Mouse (Mus musculus): ENCODE data around the gene Mypn.
A peak's percentile ranks its signal among the peaks of the same experiment; 100 is the strongest.

Mypn gene

DNA sequence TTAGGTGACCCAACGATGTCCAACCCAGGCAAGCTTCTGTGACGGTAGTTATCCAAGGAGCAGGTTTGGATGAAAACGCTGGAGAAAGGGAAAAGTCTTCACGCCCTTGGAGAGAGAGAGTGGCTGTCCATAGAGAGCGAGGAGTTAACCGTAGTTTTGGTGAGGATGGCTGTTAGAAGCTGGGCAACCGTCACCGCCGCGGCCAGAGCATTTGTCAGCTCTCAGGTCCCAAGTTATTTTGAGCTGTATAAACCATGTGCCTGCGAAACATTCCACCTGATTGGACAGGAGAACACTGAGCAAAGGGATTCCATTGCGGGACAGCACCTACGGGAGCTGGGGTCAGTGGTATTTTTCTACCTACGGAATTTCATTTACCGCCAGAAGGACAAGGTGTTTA, at the start of gene Mypn:
Mypn (minus strand) TSS at position 225 of the 400 bp plus-strand sequence.
- no peak for DNase-seq (ENCODE audit: low spot score)

DNA sequence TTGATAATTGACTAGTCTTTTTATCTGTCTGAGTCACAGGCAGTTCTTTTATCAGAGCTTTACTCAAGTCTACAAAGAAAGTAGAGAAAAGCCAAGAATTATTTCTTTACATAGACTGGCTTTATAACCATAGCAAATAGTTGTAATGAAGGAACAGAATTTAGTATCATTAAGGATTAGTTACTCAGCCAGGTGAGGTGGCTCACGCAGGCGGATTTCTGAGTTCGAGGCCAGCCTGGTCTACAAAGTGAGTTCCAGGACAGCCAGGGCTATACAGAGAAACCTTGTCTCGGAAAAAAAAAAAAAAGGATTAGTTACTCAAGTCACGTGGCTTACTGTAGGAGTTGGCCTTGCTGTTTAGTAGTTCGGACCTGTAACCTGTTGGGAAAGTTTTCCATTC, 44.7 kb upstream of the Mypn start:
- no peak for DNase-seq (ENCODE audit: low spot score)

DNA sequence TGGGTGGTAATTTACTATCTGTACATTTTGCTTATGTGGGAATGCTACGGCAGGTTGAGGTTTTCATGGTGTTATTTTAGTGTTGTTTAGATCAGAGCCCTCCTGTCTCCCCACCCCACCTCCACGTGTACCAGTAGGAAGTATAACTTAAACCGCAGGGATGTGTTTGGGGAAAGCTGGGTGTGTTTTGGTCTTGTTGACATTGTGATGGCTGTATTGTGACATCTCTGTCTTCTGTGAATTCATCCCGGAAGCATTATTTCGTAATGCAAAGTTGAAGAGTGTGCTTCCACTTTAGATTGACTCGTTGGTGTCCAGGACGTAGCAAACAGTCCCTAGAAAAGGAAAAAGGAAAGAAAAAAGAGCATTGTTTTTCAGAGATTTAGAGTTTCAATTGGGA, 43.7 kb upstream of the Mypn start:
- DNase-seq (ENCODE audit: low spot score), result no peak

DNA sequence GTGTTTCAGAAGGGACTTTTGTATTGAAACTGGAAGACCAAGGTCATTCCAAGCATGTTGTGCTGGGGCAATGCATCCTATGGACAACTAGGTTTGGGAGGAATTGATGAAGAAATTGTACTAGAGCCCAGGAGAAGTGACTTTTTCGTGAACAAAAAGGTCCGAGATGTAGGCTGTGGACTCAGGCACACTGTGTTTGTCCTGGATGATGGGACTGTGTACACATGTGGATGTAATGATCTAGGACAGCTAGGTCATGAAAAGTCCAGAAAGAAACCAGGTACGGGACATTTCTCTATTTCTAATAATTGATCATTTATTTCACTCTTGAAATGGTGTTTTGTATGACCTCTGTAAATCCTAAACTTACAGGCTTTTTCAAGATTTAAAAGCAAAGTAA, 42.1 kb upstream of the Mypn start:
- no peak for DNase-seq (ENCODE audit: low spot score)

DNA sequence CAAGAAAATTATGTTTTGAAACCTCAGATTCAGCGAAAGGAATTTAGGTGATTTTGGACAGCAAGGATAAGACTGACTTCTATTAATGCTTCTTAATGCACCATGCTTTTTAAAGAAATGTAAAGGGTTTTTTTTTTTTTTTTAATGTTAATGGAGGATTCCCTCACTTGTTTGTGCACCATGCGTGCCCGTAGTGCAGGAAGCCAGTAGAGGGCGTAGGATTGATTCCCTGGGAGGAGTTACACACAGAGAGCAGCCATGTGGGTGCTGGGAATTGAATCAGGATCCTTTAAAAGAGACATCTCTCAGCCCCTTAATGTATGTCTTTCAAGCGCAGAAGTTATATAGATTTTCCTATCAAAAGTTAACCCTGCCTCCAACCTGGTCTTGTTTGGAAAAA, 41.0 kb upstream of the Mypn start:
- no peak for DNase-seq (ENCODE audit: low spot score)

DNA sequence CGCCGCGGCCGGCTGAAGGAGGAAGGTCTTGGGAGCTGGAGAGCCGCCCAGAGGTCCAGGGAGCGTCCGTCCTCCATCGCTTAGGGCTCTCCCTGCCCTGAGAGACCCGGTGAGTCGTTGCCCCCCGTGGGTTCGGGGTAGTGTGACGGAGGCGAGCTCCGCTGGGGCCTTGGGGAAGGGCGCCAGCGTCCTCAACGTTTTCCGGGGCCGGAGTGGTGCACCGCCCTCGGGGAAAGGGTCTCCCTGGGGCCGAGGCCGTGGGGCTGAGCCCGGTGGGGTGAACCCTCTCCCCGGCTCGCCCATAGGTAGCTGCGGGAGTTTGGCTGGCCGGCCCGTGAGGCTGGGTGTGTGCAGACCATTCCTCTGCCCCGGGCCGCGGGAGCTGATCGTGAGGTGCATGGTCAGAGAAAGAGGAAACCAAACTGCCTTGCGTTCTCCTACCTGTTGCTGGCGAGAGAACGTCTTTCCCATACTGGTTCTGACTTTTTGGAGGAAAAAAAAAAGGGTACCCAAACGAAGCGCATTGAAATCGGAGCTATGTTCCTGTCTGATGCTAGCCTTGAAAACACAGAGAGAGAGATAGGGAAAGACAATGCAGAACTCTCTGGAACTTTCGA, 40.4 kb upstream of the Mypn start:
- no peak for DNase-seq (ENCODE audit: low spot score)

DNA sequence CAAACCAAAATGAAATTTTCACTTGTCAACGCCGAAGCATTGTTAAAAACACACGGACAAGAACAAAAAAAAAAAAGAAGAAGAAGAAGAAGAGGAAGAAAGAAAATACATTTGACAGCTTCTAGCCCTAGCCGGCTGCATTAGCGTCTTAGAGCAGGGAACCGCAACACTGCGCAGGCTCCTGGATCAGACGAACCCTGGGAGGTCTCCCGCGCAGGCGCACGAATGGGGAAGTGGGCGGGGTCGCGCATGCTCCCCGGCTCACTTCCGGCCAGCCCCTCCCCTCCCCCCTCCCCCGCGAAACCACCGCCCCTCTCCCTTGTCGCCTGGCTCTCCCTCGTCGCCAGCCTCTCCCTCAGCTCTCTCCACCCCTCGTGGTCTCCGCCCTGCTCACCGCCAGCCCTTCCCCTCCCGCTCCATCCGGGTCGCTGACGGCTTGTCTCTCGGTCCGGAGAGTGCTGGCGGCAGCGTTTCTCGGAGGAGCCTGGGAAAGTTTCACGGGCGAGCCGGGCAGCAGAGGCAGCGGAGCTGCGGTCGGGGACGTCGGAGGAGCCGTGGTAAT, 39.8 kb upstream of the Mypn start, which contains the start of gene Herc4:
Herc4 (plus strand) TSS at position 318 of the 562 bp plus-strand sequence.
- peak; percentile 95 for DNase-seq (ENCODE audit: low spot score)

DNA sequence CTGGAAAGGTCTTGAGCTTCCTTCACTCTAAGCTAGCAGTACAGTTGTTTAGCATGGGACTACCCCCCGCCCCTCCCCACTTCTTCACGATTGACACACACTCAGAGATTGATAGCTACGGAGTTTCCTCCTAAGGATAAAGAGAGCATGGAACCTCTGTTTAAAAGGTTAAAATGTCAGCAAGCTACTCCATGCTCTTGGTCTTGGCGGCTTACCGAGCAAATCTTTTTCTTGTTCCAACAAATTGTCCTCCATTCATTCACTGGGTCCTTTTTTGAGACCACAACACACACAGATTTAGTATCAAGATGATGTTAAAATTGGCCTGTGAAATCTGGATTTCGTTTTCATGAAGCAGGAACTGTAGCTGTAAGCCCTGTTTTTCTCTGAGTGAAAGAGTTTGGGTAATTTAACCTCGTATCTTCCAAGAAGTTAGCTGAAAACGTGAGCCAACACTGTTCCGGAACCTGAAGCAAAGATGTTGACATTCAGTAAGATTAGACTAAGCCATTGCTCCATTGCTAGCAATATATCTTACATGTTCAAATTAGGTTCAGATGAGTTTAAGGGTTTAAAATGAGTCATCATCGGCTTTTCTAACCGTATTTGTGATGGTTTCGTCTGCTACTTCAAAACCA, 39.2 kb upstream of the Mypn start:
- no peak for DNase-seq (ENCODE audit: low spot score)

DNA sequence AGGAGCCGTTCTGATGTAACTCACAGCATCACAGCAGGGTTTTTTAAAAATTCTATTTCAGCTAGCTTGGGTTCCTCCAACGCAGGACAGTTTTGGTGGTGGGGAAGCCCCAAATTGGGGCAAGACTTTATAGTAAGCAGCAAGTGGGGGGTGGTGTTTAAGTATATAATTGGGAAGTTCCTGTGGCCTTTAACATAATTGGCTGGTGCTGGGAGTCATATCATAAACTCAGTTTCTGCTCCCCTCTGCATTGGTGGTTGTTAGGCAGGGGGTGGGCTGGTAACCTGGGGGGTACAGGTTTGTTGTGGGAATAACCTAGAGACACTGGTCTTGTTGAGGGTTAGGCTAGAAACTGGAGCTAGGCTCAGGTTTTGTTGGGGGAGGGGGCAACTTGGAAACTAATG, 37.1 kb upstream of the Mypn start:
- no peak for DNase-seq (ENCODE audit: low spot score)

DNA sequence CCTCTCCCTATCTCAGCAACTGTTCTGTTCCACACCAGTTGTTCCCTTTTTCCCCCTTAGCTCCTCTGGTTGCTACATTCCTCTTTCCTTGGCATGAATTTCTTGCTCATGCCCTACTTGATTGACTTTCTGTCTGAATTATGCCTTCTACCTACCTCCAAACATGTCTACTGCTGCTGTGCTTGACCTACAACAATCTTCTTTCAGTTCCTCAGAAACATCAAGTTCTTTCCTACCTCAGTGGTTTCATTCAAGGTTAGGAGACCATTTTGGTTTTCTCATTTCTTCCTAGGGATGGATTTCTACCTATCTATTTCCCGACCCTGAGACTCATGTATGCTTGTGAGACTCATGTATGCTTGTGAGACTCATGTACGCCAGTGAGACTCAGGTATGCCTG, 36.1 kb upstream of the Mypn start:
- no peak for DNase-seq (ENCODE audit: low spot score)

DNA sequence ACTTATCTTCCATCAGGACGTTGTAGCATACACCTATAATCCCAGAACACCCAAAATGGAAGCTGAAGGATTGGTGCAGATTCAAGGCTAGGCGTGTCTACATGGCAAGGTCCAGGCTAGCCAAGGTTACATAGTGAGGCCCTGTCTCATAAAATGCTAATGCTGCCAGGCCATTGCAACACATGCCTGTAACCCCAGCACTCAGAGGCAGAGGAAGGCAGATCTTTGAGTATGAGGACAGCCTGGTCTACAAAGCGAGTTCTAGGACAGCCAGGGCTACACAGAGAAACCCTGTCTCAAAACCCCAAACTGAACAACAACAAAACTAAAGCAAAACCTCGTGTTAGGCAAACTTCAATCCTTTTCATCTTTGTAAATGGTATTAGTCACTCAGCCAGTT, 34.3 kb upstream of the Mypn start:
- DNase-seq (ENCODE audit: low spot score), result no peak

DNA sequence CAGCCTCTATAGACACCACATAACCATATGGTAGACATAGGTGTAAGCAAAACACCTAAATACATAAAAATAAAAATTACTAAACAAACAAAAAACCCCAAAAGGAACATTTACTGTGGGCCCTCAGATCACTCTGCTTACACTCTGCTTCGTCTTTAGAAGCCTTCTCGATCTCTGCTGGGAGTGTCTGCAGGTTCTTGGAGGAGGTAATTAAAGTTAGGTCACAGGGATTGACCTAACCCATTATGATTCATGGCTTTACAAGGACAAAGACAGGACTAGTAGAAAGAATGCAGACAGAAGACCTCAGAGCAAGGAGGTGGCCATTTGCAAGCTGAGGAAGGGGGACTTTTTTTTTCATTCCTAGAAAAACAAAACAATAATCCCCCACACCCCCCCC, 33.5 kb upstream of the Mypn start:
- DNase-seq (ENCODE audit: low spot score), result no peak

DNA sequence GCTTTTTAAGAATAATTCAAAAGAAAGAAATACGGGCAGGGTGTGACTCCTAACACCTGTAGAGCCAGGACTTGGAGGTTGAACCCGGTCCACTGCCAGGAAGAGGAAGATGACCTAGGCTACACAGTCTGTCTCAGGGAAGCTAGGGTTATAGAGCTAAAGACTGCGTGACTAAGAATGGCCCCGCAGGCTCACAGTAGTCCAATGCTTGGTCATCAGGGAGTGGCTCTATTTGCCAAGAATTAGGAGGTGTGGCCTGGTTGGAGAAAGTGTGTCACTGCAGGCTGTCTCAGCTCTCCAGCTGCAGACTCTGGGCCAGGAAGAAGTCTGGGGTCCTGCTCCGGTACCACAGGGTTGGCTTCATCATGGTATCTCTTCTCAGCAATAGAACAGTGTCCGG, 32.9 kb upstream of the Mypn start:
- DNase-seq (ENCODE audit: low spot score), result no peak

DNA sequence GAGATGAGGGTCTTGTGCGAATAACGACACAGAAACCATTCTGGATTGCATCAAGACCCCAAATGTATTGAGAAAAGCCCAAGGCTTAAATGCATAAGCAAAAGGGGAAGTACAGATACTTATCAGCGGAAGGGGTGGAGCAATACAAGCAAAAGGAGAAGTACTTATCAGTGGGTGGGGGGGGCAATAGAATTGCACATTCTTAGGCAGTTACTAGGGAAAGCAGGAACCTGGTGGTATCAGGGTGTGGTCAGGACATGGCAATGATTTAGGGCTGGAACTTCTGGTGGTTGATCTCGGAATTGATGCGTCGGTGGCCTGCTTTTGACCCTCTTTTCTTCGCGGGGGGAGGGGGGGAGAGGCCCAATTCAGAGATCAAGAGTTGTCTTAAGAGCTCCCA, 32.1 kb upstream of the Mypn start:
- DNase-seq (ENCODE audit: low spot score), result no peak

DNA sequence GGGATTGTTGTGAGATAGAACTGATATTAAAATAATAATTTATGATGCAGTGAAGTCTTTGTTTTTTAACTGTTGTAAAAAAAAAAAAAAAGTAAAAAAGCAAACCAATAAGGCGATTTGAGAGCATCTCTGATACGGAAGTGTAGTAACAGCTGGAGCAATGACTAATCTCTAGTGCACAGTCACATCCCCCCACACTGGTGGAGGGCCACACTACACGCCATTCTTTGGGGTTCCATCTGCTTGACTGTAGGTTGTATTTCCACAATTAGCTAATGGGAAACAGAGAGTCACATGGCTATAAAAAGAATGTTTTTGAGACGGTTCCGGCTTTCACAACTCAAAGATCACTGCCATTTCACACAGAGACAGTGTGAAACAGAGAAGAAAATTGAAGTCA, 30.4 kb upstream of the Mypn start:
- DNase-seq (ENCODE audit: low spot score), result no peak

DNA sequence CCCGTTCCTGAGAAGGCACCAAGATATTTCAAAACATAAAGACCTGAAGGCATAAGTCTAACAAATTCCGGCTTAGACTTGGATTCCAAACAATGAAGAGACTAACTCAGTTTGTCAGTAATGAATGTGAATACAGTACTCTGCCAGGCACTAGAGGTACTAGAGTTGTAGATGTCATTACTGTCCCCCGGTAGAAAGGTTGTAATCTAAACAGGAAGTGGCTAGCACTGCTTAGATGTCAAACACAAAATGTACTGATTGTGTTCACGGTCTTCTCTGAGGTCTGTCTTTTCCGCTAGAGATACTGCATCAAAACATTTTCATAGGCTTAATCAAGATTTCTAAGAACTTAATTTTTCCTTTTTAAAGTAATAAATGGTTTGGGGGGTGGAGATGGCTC, 27.9 kb upstream of the Mypn start:
- DNase-seq (ENCODE audit: low spot score), result no peak

DNA sequence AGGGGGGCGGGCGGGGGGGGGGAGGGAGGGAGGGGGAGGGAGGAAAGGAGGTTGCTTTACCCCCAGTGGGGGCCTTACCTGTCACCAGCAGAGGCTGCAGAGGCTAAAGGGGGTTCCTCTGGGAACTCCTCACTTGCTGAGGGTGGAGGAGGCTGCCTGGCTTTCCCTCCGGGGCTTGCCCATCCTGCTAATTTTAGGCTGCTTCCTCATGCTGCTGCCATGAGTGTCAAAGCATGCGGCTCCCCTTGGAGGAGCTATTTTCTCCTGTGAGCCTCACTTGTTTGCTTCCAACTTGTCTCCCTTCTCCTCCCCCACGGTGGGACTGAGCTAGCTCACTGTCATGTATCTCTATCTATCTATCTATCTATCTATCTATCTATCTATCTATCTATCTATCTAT, 27.1 kb upstream of the Mypn start:
- no peak for DNase-seq (ENCODE audit: low spot score)

DNA sequence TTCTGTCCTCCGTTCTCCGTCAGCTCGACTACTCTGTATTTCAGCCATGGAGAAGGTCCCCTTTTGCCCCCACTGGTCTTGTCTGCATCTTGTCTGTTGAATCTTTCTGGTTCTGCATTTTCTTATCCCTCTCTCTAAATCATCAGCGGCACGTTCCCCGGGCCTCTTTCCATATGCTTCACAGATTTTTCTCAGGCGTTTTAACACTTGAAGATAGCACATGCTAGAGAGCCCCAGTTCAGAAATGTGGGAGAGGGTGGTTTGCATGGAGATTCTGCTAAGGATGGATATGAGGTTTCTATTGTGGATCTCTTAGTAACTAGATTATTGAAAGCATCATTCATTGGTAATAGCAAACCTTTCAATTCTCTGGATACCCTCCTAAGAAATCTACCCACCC, 26.5 kb upstream of the Mypn start:
- DNase-seq (ENCODE audit: low spot score), result no peak

DNA sequence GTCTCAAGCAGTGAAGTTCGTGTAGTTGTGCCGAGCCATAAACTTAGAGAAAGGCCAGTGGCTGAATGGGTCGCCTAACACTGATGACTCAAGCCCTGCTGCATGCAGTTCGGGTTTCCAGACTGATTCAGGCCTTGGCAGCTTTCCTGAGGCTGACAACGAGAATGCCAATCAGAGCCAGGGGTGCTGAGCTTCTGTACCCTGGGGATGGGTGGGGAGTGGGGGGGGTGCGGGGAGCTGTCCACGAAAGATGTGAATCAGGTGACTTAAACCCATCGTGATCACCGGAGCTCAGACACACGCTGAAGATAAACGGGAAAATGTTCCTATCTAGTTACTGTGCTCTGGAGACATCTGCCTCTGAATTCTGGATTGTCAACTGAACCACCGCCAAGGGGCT, 20.6 kb upstream of the Mypn start:
- DNase-seq (ENCODE audit: low spot score), result no peak

DNA sequence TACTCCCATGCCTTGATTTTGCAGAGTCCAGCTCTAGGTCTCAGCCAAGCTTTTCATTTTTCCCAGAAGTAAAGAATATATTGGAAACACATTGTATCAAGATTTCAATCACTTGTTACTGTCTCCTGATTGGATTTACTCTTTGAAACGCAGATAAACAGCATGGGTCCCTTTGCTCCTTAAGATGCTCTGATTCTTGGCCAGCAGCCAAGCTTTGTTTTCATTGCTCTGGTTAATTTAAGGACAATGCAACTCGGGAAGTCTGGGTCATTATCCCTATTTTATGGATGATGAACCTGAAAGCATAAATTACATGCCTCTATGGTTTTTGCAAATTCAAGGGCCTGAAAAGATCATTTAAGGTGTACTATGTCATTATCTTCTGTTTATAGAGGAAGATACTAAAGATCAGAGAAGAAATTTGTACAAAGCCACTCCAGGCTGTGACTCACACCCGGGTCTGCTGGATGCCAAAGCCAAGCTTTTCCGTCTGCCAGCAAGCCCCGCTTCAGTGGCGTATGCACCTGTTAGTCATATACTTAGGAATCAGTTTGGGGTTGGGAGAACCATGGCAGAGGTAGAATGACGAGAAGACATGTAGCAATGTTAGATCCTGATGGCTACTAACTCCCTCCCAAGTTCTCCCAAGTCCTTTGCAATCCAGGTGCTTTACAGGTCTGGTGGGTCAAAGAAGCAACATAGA, 17.5 kb upstream of the Mypn start:
- no peak for DNase-seq (ENCODE audit: low spot score)

DNA sequence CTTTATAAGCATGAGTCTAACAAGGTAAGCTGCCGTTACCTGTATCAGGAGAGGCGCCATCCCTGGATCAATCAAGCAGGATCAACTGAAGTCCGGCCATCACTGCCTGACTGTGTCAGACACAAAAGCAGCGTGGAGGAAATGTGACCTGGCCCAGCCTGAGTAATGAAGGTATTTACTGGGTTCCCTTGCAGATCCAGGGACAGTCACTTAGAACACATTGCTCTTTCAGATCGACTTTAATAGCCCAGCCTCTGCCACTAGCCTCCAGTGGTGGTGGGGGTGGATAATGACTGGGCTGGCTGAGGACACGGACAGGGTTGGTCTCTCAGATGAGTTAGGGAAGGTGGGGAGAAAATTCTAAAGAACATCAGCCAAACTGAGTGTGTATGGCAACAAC, 5.1 kb upstream of the Mypn start:
- no peak for DNase-seq (ENCODE audit: low spot score)

DNA sequence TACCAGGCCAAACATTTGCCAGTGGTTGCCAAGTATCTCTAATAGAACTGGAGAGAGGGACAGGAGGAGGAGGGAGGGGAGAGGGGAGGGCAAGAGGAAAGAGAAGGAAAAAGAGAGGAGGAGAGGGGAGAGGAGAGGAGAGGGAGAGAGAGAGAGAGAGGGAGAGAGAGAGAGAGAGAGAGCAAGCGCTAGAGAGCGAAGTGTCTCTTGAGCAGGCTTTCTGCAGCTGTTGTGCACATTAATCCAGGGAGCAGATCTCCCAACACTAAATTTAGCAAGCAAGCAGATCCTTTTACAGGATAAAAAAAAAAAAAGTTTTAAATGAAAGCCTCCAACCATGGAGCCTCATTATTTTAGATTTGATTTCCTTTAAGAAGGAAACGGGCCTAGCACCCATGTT, 750 bp downstream of the Mypn start:
- DNase-seq (ENCODE audit: low spot score), result no peak

DNA sequence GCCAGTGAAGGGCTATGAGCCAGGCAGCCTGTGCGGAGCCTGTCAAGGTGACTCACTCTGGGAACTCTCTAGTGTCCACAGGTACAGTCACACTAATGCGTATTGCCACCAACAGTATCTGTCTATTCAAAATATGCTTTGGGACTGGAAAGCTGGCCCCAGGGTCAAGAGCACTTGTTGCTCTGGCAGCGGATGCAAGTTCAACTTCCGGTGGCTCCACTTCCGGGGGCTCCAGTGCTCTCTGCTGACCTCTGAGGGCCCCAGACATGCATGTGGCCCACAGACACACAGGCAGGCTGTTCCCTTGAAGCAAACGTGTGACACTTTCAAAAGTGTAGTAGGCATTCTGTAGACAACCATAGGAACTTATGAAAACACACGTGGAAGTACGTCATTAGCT, 2.2 kb downstream of the Mypn start:
- no peak for DNase-seq (ENCODE audit: low spot score)
